Mouse (Mus musculus) heart, postnatal 25 days (tissue): ENCODE results near the gene Smc1a. TPM values are rescaled to one million over a fixed set of nuclear protein-coding genes. Genes with fewer than 3 reads are reported as not detected.
"Not testable (repeated sequence)": the region's sequence is repeated elsewhere in the genome, so short reads cannot be mapped to it uniquely, and the experiment has no call there.

Experiments
- DNase-seq: peaks from one replicate; pipeline ENCODE4 v3.0.0; 2022; ENCODE audit warnings: low spot score
- intact Hi-C: fragments of 180-260 bp; cut with DNase I; formaldehyde crosslinking; loops from one replicate; pipeline ENCODE4 v1.15.1; 2025
- total RNA-seq, 2 experiments: library from RNA; stranded (reverse); gene quantifications; 2 replicates each; pipeline ENCODE4 v1.2.3; 2021

Gene Smc1a
- 10 to 100 TPM; 25.1 to 26.8 TPM for total RNA-seq

GRCm38 (mm10) chrX:152016151-152017145 is at the start of gene Smc1a, which contains the start of gene Ribc1:
TSS of gene Smc1a (plus strand) at chrX:152016428.
TSS of gene Ribc1 (minus strand) at chrX:152016295.
- peak; percentile 89 for DNase-seq
- intact Hi-C loops, result loop anchor here (2.0 to 10.0 kb wide), 2 partner anchors 16 to 158 kb away; partner anchors contain the start of gene Hsd17b10

DNA sequence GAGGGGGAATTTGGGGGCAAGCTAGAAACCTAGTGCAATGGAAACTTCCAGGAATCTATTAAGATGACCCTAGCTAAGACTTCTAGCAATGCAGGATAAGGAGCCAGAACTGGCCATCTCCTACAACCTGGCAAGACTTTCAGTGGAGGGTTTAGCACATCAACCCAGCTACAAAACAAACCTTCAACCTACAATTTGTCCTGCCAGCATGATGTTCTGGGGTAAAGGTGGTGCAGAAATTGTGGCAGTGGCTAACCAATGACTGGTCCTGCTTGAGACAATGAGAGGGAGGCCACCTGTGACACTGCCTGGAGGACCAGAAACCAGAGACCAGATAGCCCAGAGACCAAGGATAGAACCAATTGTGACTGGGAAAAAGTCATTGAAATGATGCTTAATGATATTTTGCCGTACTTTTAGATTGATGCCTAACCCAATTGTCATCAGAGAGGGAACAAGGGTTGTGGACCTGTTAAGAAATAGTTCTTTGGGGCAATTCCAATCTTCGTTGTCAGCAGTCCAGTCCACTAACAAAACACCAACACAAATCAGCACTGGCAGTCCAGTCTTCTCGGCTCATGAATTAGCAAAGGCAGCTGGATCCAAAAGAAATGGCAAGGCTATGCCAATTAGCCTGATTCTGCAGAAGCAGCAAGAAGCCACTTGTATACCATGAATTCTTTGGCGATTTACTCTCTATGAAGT is 17.1 kb upstream of the Smc1a start:
- intact Hi-C loops, result no loop called here
- DNase-seq, result no peak

GRCm38 (mm10) chrX:152001182-152001684 is 15.0 kb upstream of the Smc1a start:
- intact Hi-C loops, result loop anchor here (2.0 to 5.0 kb wide), 2 partner anchors 16 to 199 kb away; partner anchors contain the start of genes Huwe1, Ribc1 and Smc1a

DNA sequence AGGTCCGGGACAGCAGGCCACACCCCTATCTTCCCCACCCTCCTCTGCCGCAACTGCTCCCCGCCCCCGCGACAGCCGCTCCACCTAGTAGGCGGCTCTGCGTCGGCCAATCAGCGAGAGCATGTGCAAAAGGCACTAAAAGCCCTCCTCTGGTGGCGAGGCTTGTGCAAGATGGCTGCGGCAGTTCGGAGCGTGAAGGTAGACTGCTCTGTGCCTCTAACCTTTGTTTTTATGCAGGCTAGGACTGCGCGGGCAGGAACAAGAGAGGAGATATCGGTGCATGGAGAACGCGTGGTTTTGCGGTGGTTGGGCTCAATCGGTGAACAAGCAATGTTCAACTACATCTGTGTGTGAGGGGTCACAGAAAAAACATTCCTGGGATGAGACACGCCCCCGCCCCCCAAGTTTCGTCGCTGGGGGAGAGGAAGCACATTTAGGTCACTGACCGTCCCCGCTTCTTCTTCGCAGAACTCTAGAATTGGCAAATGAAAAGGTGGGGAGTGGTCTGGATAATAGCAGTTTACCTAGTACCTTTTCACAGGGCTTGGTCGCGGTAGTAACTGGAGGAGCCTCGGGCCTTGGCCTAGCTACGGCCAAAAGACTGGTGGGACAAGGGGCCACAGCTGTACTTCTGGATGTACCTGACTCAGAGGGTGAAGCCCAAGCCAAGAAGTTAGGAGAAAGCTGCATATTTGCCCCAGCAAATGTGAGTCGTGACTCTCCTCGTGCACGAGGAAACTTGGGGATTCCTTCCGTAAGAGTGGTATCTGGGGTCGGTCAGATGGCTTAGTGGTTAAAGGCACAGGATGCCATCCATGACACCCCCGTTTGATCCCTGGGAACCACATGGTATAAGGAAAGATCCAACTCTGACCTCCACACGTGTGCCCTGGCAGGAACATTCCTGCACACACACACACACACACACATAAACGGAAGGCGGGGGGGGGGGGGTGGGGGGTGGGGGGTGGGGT is 14.2 kb upstream of the Smc1a start, which contains the start of gene Hsd17b10:
Hsd17b10 (plus strand) TSS at position 109 of the 974 bp plus-strand sequence.
- intact Hi-C loops, result loop anchor here (2.0 to 5.0 kb wide), 2 partner anchors 15 to 200 kb away; partner anchors contain the start of genes Huwe1, Ribc1 and Smc1a
- peak; percentile 74 for DNase-seq

More at GRCm38 (mm10) chrX:152001182-152001684, 15.0 kb upstream of the Smc1a start:
- DNase-seq, result no peak

DNA sequence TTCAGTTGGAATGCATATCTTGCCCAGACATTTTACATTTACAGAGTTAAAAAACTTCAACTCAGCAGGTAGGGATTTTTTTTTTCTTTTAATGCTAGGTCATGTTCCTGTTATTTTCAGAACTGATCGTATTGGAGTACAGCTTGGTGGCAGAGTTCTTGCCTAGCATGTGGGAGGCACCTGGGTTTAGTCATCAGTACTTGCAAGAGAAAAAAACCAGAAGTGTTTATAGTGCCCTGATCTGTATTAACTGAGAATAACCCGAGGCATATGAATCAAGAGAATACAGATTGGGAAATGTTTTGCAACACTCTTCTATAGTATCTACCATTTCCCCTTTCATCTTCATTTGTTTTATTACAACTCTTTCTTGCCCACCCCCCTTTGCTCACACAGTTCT is 13.4 kb upstream of the Smc1a start:
- intact Hi-C loops, result loop anchor here (5.0 kb wide), 1 partner anchor 201 kb away; the partner anchor contains the start of gene Huwe1
- DNase-seq, result no peak

DNA sequence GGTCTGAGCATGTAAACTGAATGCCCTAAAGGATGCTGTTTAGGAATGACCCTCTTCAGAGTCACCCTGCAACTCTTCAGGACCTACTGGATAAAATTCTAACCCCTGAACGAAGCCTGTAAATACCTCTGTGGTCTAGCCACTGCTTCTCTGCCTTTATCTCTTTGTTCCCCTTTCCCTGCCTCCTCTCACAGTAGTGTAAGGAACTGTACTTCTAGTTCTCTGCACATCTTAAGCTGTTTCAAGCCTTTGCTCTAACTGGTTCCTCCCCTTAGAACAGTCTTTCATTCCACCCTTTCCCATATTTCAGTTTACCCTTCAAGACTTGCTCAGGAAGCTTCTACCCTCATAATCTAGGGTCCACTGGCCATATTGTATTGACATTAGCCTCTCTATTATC is 8.4 kb upstream of the Smc1a start:
- DNase-seq, result no peak
- intact Hi-C loops, result no loop called here

GRCm38 (mm10) chrX:152015752-152016150 is 477 bp upstream of the Smc1a start:
- DNase-seq, result no peak
- intact Hi-C loops, result loop anchor here (2.0 to 10.0 kb wide), 2 partner anchors 15 to 159 kb away; partner anchors contain the start of gene Hsd17b10

DNA sequence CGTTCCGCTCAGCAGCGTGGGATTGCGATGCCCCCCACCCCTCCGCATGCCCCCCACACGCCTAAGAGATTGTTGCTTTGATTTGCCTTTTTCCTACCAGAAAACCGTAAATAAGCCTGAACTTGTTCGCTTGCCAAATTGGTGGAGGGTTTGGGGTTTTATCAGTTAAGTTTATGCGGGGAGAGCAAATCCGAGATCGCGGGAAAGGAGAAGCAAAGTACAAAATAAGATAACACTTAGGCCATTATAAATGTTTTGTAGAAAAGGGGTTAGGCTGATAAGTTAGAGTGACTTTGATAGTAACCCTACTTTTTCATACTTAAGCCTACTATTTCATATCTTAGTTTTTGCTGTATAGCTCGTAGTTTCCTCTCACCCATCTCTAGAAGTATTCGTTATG is 958 bp downstream of the Smc1a start:
- DNase-seq, result no peak
- intact Hi-C loops, result loop anchor here (2.0 to 10.0 kb wide), 2 partner anchors 16 to 158 kb away; partner anchors contain the start of gene Hsd17b10

- intact Hi-C loops, result loop anchor here (10.0 kb wide), 1 partner anchor 156 kb away; no protein-coding TSS in a partner anchor
- no peak for DNase-seq
Measured at GRCm38 (mm10) chrX:152019294-152019693, 3.1 kb downstream of the Smc1a start.

DNA sequence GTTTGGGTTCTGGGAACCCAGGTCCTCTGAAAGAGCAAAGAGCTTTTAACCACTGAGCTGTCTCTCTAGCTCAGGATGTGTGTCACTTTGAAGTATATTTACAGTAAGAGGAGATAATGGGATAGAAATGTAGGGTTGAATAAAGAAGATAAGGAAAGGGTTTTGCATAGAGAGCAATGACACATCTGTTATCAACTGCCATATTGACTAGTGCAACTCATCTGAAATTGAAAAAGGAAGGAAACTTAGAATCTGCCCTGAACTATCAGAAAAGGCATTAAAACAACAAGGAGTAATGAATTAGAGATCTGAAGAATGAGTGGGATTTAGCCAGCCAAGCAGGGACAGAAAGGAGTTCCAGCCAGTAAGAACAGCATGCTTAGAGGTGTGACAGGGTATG is 23.6 kb downstream of the Smc1a start:
- DNase-seq, result no peak
- intact Hi-C loops, result no loop called here

- intact Hi-C loops, result no loop called here
- no peak for DNase-seq
Measured at GRCm38 (mm10) chrX:152047230-152047629, 31.0 kb downstream of the Smc1a start.

GRCm38 (mm10) chrX:152052546-152052945 is 36.3 kb downstream of the Smc1a start:
- intact Hi-C loops, result no loop called here
- DNase-seq, result no peak

- no peak for DNase-seq
- intact Hi-C loops, result no loop called here
Measured at GRCm38 (mm10) chrX:152054094-152054493, 37.9 kb downstream of the Smc1a start.

- intact Hi-C loops, result no loop called here
- DNase-seq, result no peak
Measured at GRCm38 (mm10) chrX:152065674-152066073, 49.4 kb downstream of the Smc1a start.

DNA sequence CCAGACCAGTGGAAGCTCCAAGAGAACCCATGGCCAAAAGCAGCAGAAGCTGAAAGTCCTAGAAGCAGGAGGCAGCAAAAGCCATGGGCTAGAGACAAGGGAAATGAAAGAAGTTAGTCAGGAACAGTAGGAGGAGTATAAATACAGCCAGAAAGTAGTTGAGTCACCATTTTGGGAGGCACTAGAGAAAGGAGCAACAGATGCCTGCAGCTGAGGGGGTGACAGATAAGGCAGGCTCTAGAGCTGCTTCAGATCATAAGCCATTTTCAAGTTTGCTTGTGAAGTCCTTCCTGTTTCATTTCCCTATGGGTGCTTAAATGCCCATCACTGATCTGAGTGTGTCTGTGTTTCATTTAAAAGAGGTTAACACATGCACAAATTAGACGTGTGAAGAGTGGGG is 51.6 kb downstream of the Smc1a start:
- DNase-seq, result no peak
- intact Hi-C loops, result no loop called here

DNA sequence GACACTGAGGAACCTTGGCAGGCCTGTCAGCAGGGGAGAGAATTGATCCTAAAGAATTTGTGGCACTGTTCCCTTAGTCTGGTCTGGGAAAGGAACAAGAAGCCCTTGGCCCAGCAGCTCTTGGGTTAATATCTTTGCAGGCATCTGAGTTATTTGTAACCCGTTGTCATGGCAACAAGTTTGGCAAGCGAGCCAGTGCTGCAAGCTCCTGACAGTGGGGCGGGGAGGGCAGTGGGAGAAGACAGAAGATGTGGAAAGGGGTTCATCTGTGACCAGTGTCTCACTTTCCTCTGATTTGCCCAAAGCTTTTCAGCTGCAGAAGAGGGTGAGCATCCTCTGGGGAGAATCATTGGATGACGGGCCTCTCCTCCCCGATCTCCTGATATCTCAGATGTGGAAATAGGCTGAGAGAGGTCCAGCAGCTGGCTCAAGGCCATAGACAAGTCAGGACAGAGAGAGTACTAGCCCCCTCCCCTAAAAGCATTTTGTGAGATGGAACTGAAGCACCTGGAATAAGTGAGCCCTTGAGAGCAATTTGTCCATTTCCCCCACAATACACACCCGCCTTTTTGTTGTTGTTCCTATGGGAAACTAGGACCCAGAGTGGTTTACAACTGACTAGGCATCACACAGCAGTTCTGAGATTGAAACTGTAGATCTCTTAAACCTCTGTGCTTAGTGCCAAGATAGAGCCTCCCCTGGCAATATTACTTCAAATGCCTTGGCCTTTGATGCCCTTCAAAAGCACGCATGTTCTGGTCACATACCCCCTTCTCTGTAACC is 73.8 kb downstream of the Smc1a start:
- DNase-seq, intact Hi-C loops: not testable (repeated sequence)

GRCm38 (mm10) chrX:152097572-152097971 is 81.3 kb downstream of the Smc1a start:
- DNase-seq, result no peak
- intact Hi-C loops, result no loop called here
